Mouse (Mus musculus) CD4-positive, CD25-positive, alpha-beta regulatory T cell, adult 2 months (primary cell): ENCODE data around the gene Eif2d.

ENCODE experiments used
- DNase-seq: peaks from one replicate; pipeline ENCODE4 v3.0.0-alpha.2; 2012; ENCODE audit warnings: low read depth, low spot score

The Eif2d gene

GRCm38 (mm10) chr1:131184253-131184955 lies 31.4 kb downstream of the Eif2d start:
- peak; percentile 77 for DNase-seq

GRCm38 (mm10) chr1:131184956-131185660 lies 32.1 kb downstream of the Eif2d start:
- DNase-seq = no peak

- DNase-seq = peak; percentile 59
Measured at GRCm38 (mm10) chr1:131185821-131186506, 33.0 kb downstream of the Eif2d start.

- no peak for DNase-seq
Measured at GRCm38 (mm10) chr1:131186995-131187394, 34.0 kb downstream of the Eif2d start.

GRCm38 (mm10) chr1:131187856-131188255 lies 34.9 kb downstream of the Eif2d start:
- DNase-seq = peak; percentile 52

- peak; percentile 58 for DNase-seq
Measured at GRCm38 (mm10) chr1:131188655-131189054, 35.7 kb downstream of the Eif2d start.

- DNase-seq = no peak
Measured at GRCm38 (mm10) chr1:131193746-131194145, 40.8 kb downstream of the Eif2d start.

GRCm38 (mm10) chr1:131195653-131196052 lies 42.7 kb downstream of the Eif2d start:
- DNase-seq = no peak

- no peak for DNase-seq
Measured at GRCm38 (mm10) chr1:131196107-131196506, 43.1 kb downstream of the Eif2d start.

- no peak for DNase-seq
Measured at GRCm38 (mm10) chr1:131198417-131198960, 45.5 kb downstream of the Eif2d start.

GRCm38 (mm10) chr1:131199118-131199821 lies 46.3 kb downstream of the Eif2d start:
- peak; percentile 64 for DNase-seq

GRCm38 (mm10) chr1:131199976-131200375 lies 47.0 kb downstream of the Eif2d start:
- peak; percentile 94 for DNase-seq

- no peak for DNase-seq
Measured at GRCm38 (mm10) chr1:131200588-131200987, 47.6 kb downstream of the Eif2d start.

- no peak for DNase-seq
Measured at GRCm38 (mm10) chr1:131201391-131201790, 48.4 kb downstream of the Eif2d start.

- DNase-seq = peak; percentile 90
Measured at GRCm38 (mm10) chr1:131204461-131204860, 51.5 kb downstream of the Eif2d start.

GRCm38 (mm10) chr1:131206342-131206741 lies 53.4 kb downstream of the Eif2d start:
- peak; percentile 18 for DNase-seq

- DNase-seq = peak; percentile 89
Measured at GRCm38 (mm10) chr1:131207531-131207930, 54.5 kb downstream of the Eif2d start.

GRCm38 (mm10) chr1:131208081-131208480 lies 55.1 kb downstream of the Eif2d start:
- no peak for DNase-seq

GRCm38 (mm10) chr1:131208800-131209199 lies 55.8 kb downstream of the Eif2d start:
- no peak for DNase-seq

GRCm38 (mm10) chr1:131209971-131210426 lies 57.0 kb downstream of the Eif2d start:
- DNase-seq = no peak

- DNase-seq = no peak
Measured at GRCm38 (mm10) chr1:131211655-131212054, 58.7 kb downstream of the Eif2d start.
